Mouse (Mus musculus) gastrocnemius, postnatal 14 days (tissue): ENCODE results near the gene Hs6st1. TPM values are rescaled to one million over a fixed set of nuclear protein-coding genes. Genes with fewer than 3 reads are reported as not detected.
"Not testable (repeated sequence)": the region's sequence is repeated elsewhere in the genome, so short reads cannot be mapped to it uniquely, and the experiment has no call there.

Experiments used
- DNase-seq: peaks from one replicate; pipeline ENCODE4 v3.0.0; 2021; ENCODE audit warnings: mixed read lengths
- intact Hi-C: fragments of 180-260 bp; cut with DNase I; formaldehyde crosslinking; loops from one replicate; pipeline ENCODE4 v1.15.1; 2025; ENCODE audit warnings: low total_unique reads
- long read RNA-seq, 2 experiments: library from polyadenylated mRNA; stranded (forward); transcript quantifications; one replicate each; pipeline ENCODE4 v2.0.0; 2021
- total RNA-seq, 2 experiments: library from RNA; stranded (reverse); gene quantifications; 2 replicates each; pipeline ENCODE4 v1.2.3; 2021

Hs6st1 gene
- 10 to 100 TPM; 17.8 to 23.1 TPM for total RNA-seq
- long read RNA-seq, experiment 1, transcript Hs6st1-202 (1 exons, 3,291 nt), result major isoform, 9 of 15 reads
- long read RNA-seq, experiment 1, transcript Hs6st1-201 (2 exons, 3,719 nt), result minor isoform, 5 of 15 reads
- long read RNA-seq, experiment 1, partial matches to known transcripts, result 0 of 15 reads
- long read RNA-seq, experiment 1, other reads (novel, unspliced or antisense), result 1 of 15 reads
- long read RNA-seq, experiment 2, transcript Hs6st1-201 (2 exons, 3,719 nt), result major isoform, 9 of 18 reads
- long read RNA-seq, experiment 2, transcript Hs6st1-202 (1 exons, 3,291 nt), result minor isoform, 7 of 18 reads
- long read RNA-seq, experiment 2, partial matches to known transcripts, result 0 of 18 reads
- long read RNA-seq, experiment 2, other reads (novel, unspliced or antisense), result 2 of 18 reads

DNA sequence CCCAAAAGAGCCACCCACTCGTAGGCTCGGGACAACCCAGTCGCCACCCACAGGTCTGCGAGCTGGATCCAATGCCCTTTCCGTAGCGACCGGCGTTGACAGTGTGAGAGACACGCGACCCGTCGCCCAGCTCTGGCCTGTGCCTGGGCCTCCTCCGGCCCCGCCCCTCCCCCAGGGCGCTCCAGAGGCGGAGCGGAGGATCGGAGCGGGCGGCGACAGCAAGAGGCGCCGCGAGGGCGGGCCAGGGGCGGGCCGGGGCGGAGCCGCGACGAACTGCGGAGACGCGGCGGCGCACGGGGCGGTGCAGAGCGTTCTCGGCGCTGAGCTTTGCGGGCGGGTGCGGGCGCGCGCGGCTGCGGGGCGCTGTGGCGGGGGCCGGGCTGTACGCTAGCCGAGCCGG lies at the start of gene Hs6st1:
TSS of gene Hs6st1 (plus strand) at position 325 of the 400 bp plus-strand sequence.
- peak; percentile 96 for DNase-seq
- intact Hi-C loops, result loop anchor here (10.0 kb wide), 1 partner anchor 183 kb away; no protein-coding TSS in a partner anchor

- DNase-seq, result no peak
- intact Hi-C loops, result no loop called here
These were observed 49.6 kb upstream of the Hs6st1 start for GRCm38 (mm10) chr1:36018617-36019016.

GRCm38 (mm10) chr1:36019161-36019560 lies 49.0 kb upstream of the Hs6st1 start:
- intact Hi-C loops, result no loop called here
- no peak for DNase-seq

GRCm38 (mm10) chr1:36020315-36020714 lies 47.9 kb upstream of the Hs6st1 start:
- intact Hi-C loops, result no loop called here
- no peak for DNase-seq

DNA sequence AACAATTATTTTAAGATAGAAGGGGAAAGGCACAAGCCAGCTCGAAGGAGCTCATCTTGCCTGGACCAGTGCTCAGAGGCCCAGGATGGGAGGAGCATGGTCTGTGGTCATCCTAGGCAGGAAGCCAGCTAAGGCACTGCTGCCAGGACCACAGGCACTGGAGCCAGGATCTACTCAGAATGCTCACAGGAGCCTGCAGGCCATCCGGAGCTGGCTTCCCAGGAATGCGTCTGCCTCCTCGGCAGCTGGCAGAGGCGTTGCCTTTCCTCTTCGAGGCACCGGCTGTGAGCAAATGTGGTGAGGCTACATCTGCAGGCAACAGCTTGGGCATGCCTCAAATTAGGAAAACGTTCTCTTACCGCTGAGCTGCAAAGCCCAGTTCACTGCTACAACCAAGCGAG lies 37.8 kb upstream of the Hs6st1 start:
- peak; percentile 85 for DNase-seq
- intact Hi-C loops, result no loop called here

DNA sequence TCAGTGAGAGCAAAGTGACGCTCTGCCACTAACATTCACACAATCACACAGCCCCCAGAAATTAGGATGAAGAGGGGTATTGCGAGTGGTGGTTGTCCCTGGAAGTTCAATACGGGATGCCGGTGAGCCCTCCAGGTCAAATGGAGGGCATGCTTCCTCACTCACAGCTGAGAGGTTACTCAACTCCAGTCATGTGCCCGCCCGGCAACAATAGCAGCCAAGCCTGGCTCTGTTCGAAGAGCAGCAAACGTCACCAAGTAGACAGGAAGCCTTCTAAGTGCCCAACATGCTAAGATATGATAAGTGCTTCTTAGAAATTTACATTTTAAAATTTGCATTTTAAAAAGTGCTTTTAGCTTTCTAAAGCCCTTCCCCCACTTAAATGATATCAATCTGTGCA lies 29.4 kb upstream of the Hs6st1 start:
- no peak for DNase-seq
- intact Hi-C loops, result no loop called here

GRCm38 (mm10) chr1:36042072-36042471 lies 26.1 kb upstream of the Hs6st1 start:
- intact Hi-C loops, result no loop called here
- no peak for DNase-seq

DNA sequence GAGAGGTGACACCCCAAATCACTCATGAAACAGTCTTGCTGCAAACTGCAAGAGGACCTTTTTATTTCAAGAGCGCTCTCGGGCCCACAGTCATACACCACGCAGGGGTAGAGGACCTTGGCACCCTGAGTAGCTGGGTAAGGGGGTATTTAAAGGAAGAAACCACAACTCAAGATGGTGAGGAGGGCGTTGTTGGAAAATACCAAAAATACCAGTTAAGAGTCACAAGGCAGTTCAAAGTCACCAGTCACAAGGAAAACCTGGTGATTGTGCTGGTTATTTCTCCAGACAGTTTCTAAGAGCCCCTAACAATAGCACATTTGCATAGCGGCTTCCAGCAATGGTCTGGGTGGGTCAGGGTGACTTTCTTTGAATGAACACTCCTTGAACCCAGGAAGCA lies 24.4 kb upstream of the Hs6st1 start:
- DNase-seq, intact Hi-C loops: not testable (repeated sequence)

- DNase-seq, result no peak
- intact Hi-C loops, result no loop called here
These were observed 23.9 kb upstream of the Hs6st1 start for GRCm38 (mm10) chr1:36044288-36044687.

- intact Hi-C loops, result no loop called here
- no peak for DNase-seq
These were observed 15.5 kb upstream of the Hs6st1 start for GRCm38 (mm10) chr1:36052672-36053071.

DNA sequence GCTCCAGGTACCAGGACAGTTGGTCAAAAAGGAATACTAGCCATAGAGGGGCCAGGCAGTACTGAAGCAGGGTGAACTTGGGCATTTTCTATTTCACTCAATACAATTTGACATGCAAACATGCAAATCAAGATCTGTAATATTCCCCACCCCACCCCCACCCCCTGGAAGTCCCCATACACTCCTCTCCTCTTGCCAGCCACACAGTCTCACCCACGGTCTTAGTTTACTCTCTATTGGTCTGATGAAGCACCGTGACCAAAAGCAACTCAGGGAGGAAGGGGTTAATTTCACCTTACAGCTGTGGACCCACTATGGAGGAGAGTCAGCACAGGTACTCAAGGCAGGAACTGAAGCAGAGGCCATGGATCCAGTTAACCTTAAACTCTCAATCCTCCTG lies 14.6 kb upstream of the Hs6st1 start:
- intact Hi-C loops, result no loop called here
- DNase-seq, result no peak

- no peak for DNase-seq
- intact Hi-C loops, result no loop called here
These were observed 13.8 kb upstream of the Hs6st1 start for GRCm38 (mm10) chr1:36054182-36054966.

GRCm38 (mm10) chr1:36054967-36055357 lies 13.2 kb upstream of the Hs6st1 start:
- no peak for DNase-seq
- intact Hi-C loops, result no loop called here

DNA sequence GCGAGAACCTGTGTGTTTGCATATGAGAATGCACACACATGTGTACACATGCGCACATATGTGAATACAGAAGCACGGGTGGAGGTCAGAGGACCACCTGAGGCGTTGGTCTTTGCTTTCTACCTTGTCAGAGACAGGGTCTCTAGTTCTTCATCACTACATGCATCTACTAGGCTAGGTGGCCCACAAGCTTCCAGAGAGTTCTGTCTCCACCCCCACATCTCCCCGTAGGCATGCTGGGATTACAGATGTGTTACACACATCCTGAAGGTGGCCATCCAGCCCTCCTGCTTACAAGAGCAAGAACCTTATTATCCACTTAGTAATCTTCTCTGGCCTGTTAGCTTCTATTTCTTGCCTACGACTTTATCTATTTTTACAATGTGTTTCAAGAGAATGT lies 8.8 kb upstream of the Hs6st1 start:
- intact Hi-C loops, result no loop called here
- no peak for DNase-seq

GRCm38 (mm10) chr1:36059959-36060953 lies 7.9 kb upstream of the Hs6st1 start:
- intact Hi-C loops, result loop anchor here (10.0 kb wide), 1 partner anchor 175 kb away; no protein-coding TSS in a partner anchor
- no peak for DNase-seq

DNA sequence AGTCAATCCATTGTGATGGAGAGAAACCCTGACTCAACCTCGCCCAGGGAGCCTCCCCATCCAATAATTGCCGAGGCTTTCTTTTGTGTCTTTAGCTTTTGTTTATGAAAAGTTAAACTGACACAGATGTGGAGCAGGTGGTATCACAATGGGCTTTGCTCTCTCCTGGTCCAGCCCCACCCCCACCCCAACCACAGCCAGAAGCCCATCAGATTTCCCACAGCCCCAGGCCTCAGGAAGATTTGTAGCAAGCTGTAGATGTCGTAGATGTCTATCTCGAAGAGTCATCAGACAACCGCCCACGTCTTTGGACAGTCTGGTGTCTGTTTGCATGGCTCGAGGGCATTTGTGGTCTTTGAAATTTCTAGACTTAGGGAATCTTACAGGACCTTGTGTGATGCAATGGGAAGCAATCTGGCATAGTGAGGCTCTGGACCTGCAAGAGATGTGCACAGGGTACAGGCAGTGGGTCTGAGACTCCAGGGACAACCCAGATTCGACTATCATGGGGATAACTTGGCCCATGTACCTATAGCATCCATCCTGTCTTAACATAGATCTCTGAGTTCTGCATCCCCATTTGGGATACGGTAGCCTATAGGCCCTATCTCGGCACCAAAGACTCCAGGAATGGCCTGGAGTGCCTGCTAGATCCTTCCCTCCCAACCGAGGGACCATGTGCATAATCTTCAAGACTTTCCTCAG lies 6.8 kb upstream of the Hs6st1 start:
- no peak for DNase-seq

GRCm38 (mm10) chr1:36062088-36062805 lies 6.0 kb upstream of the Hs6st1 start:
- no peak for DNase-seq
- intact Hi-C loops, result loop anchor here (10.0 kb wide), 1 partner anchor 177 kb away; no protein-coding TSS in a partner anchor

More for the DNA sequence above, 6.8 kb upstream of the Hs6st1 start:
- intact Hi-C loops, result loop anchor here (10.0 kb wide), 1 partner anchor 177 kb away; no protein-coding TSS in a partner anchor
